Mouse (Mus musculus) ES-E14 (cell line): ENCODE measurements at regions not wholly inside any gene's neighbourhood (a gene's known extent, or its start where the extent isn't known, plus 50 kb on each side); places are given as distances from the start of the nearest gene placed in this dataset.

ENCODE experiments used
- CHD2 ChIP-seq: IDR thresholded peaks from 2 replicates; pipeline ENCODE4 v1.6.1; 2014; ENCODE audit warnings: mild to moderate bottlenecking, low read depth, low read length, inconsistent platforms
- HCFC1 ChIP-seq: IDR thresholded peaks from 2 replicates; pipeline ENCODE4 v1.6.1; 2012; ENCODE audit warnings: low read length, inconsistent platforms, borderline replicate concordance; ENCODE audit not compliant: insufficient read depth
- ZNF384 ChIP-seq: IDR thresholded peaks from 2 replicates; pipeline ENCODE4 v1.6.1; 2012; ENCODE audit warnings: low read depth, low read length, inconsistent platforms

GRCm38 (mm10) chr4:71409867-71410266 lies 347.9 kb downstream of the Gm11232 start:
- TF ChIP-seq HCFC1 (no peak), ZNF384 (no peak), CHD2 (no peak)
